In the genomic region with DNA sequence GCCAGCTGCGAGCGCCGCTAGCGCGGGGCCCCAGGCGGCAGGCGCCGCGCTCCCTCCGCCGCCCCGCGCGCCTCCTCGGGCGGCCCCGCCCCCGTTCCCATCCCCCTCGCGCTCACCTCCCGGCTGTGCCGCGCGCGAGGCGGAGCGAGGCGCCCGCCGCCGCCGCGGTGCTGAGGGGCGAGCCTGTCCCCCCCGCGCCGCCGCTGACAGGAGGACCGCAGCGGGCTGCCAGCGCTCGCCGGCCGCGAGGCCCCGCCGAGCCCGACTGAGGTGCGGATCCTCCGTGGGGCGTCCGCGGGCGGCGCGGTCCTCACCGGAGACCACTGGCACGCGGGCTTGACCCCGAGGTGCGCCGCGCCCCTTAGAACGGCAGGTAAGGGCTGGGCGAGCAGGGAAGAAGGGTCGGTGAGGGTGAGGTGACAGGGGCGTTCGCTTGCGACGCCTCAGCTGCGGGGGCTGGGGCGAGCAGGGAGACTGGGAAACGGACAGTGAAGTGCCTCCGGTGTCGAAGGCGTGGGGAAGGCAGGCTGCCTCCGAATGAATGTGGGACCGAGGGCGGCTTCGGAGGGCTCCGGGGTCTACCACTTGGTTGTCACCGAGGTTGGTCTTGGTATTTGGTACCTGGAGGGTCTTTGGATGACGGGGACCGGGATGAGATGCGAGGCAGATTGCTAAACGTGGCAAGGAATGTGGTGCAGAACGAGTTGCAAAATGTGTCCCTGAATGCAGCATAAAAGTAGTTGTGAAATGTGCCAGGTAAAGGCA, we compare ENCODE assay signal across 8 mouse cellular contexts. TPM values are rescaled to one million over a fixed set of nuclear protein-coding genes. Genes with fewer than 3 reads are reported as not detected.
DNase-seq lines count a peak whose midpoint lies in the region; ATAC-seq and TF ChIP-seq lines count a peak whose summit lies in the region.

Gene Tanc2, plus strand, starts transcription at position 110 of the 765 bp plus-strand sequence.

- H3K9ac ChIP-seq in embryonic facial prominence, embryonic 12.5 days: peak within 1 kb of the TSS; percentile 94
- H3K9ac ChIP-seq in limb, embryonic 14.5 days (ENCODE audit: low read depth, low read length, severe bottlenecking): peak within 1 kb of the TSS; percentile 83
- H3K9ac ChIP-seq in midbrain, embryonic 16.5 days (ENCODE audit: low read depth, low read length): peak within 1 kb of the TSS; percentile 100

- H3K4me1 ChIP-seq in embryonic facial prominence, embryonic 12.5 days: peaks cover 3% of the 10 kb centered on the region
- peaks cover 2% of the 10 kb centered on the region; the same call in 1 of the 2 replicates for H3K4me1 ChIP-seq in kidney, adult 2 months (ENCODE audit: control insufficient read depth, insufficient read depth, low read length)
- peaks cover 5% of the 10 kb centered on the region; the same call in 1 of the 2 replicates for H3K4me1 ChIP-seq in limb, embryonic 14.5 days (ENCODE audit: control insufficient read depth, insufficient read depth, low read length)
- peaks cover 3% of the 10 kb centered on the region for H3K4me1 ChIP-seq in midbrain, embryonic 16.5 days (ENCODE audit: control insufficient read depth, insufficient read depth, low read length)

- no peak for TF ChIP-seq CTCF in kidney, adult 2 months (conservative IDR thresholded peaks at IDR 0.05; ENCODE audit: insufficient read depth, insufficient read length, low read depth, low read length)

- H3K36me3 ChIP-seq in embryonic facial prominence, embryonic 12.5 days: no peaks in the 10 kb centered on the region
- H3K36me3 ChIP-seq in kidney, adult 2 months (ENCODE audit: control insufficient read depth, insufficient read depth, low read length): no peaks in the 10 kb centered on the region
- no peaks in the 10 kb centered on the region for H3K36me3 ChIP-seq in limb, embryonic 14.5 days (ENCODE audit: control insufficient read depth, insufficient read depth, low read length)
- H3K36me3 ChIP-seq in midbrain, embryonic 16.5 days (ENCODE audit: control insufficient read depth, insufficient read depth, low read length): no peaks in the 10 kb centered on the region

- H3K27me3 ChIP-seq in embryonic facial prominence, embryonic 12.5 days: no peaks in the 10 kb centered on the region
- no peaks in the 10 kb centered on the region for H3K27me3 ChIP-seq in kidney, adult 2 months (replicated peaks; ENCODE audit: control insufficient read depth, insufficient read depth, low read length)
- no peaks in the 10 kb centered on the region for H3K27me3 ChIP-seq in limb, embryonic 14.5 days (ENCODE audit: control insufficient read depth, insufficient read depth, low read length)
- H3K27me3 ChIP-seq in midbrain, embryonic 16.5 days (ENCODE audit: control insufficient read depth, insufficient read depth, low read depth, low read length): no peaks in the 10 kb centered on the region

- H3K9me3 ChIP-seq in embryonic facial prominence, embryonic 12.5 days: no peaks in the 10 kb centered on the region
- H3K9me3 ChIP-seq in limb, embryonic 14.5 days (ENCODE audit: control insufficient read depth, low read length): no peaks in the 10 kb centered on the region
- H3K9me3 ChIP-seq in midbrain, embryonic 16.5 days (replicated peaks; ENCODE audit: control insufficient read depth, low read length, poor library complexity, severe bottlenecking): no peaks in the 10 kb centered on the region

- peak; percentile 72 for DNase-seq in CD4-positive helper T cell, adult 2 months (ENCODE audit: low read depth, low spot score)
- DNase-seq in adrenal gland, adult 8-10 months: peak; percentile 19
- peak in 1 of 2 experiments; percentile 59 for DNase-seq in heart, adult 18-20 months
- peak; percentile 40 for DNase-seq in kidney, adult 2 months
- DNase-seq in limb, embryonic 14.5 days (ENCODE audit: low spot score): peak; percentile 50
- peak; percentile 71 for DNase-seq in thymus, postnatal 14 days

- no peak for TF ChIP-seq POLR2A in kidney, adult 2 months (IDR thresholded peaks at IDR 0.05; ENCODE audit: low read depth, low read length)
- no peak for TF ChIP-seq POLR2A in limb, embryonic 14.5 days (IDR thresholded peaks at IDR 0.05; ENCODE audit: borderline replicate concordance, extremely low read depth, insufficient read depth, insufficient read length)

- H3K4me3 ChIP-seq in embryonic facial prominence, embryonic 12.5 days: peak within 1 kb of the TSS; percentile 84
- peak within 1 kb of the TSS; percentile 96 for H3K4me3 ChIP-seq in kidney, adult 2 months (ENCODE audit: insufficient read depth, low read depth, low read length)
- peak within 1 kb of the TSS; percentile 88 for H3K4me3 ChIP-seq in limb, embryonic 14.5 days (replicated peaks; ENCODE audit: low read length)
- peak within 1 kb of the TSS; percentile 96 for H3K4me3 ChIP-seq in midbrain, embryonic 16.5 days (ENCODE audit: low read depth, low read length)

- H3K4me2 ChIP-seq in embryonic facial prominence, embryonic 12.5 days (replicated peaks): peak within 1 kb of the TSS; percentile 83
- peak within 1 kb of the TSS; percentile 86 for H3K4me2 ChIP-seq in limb, embryonic 14.5 days (replicated peaks; ENCODE audit: low read depth, low read length, severe bottlenecking)
- H3K4me2 ChIP-seq in midbrain, embryonic 16.5 days (ENCODE audit: low read length): peak within 1 kb of the TSS; percentile 63

- peak; percentile 81 for ATAC-seq in embryonic facial prominence, embryonic 12.5 days (ENCODE audit: insufficient number of reproducible peaks, insufficient read depth, low FRiP score, low TSS enrichment)
- peak; percentile 81 for ATAC-seq in limb, embryonic 14.5 days (ENCODE audit: low FRiP score, low read depth)
- ATAC-seq in midbrain, embryonic 16.5 days: peak; percentile 86

- H3K27ac ChIP-seq in embryonic facial prominence, embryonic 12.5 days: peak within 1 kb of the TSS; percentile 91
- H3K27ac ChIP-seq in kidney, adult 2 months (ENCODE audit: insufficient read depth, low read depth, low read length): peak within 1 kb of the TSS; percentile 92
- peak within 1 kb of the TSS; percentile 85 for H3K27ac ChIP-seq in limb, embryonic 14.5 days (replicated peaks; ENCODE audit: low read depth, low read length)
- peak within 1 kb of the TSS; percentile 97 for H3K27ac ChIP-seq in midbrain, embryonic 16.5 days (ENCODE audit: low read length)

- WGBS in embryonic facial prominence, embryonic 12.5 days: 0% methylated on average over 44 of the region's 87 CpGs
- WGBS in kidney, adult 2 months: 4% methylated on average over 87 of the region's 87 CpGs
- WGBS in limb, embryonic 14.5 days: under 1% methylated on average over 44 of the region's 87 CpGs
- under 1% methylated on average over 46 of the region's 87 CpGs for WGBS in midbrain, embryonic 16.5 days

RNA-seq across cellular contexts. Expression of gene Tanc2, which starts in this region (rescaled TPM):
- 10 to 100 TPM; 14.7 to 22.8 (median 18.6) TPM for total RNA-seq in adrenal gland, adult 8-10 months (2022)
- polyA plus RNA-seq in embryonic facial prominence, embryonic 12.5 days (2016; fragmentation: Nextera tagmentation; extraction: Ambion mirVana): 11.4 and 12.9 TPM in 2 replicates
- 10 to 100 TPM; 10.8 to 12.3 TPM for total RNA-seq in heart, adult 18-20 months (2021)
- polyA plus RNA-seq in kidney, adult 2 months (2012; rRNA removed): 19.0 and 20.5 TPM in 2 replicates
- 11.2 and 13.8 TPM in 2 replicates for polyA plus RNA-seq in limb, embryonic 14.5 days (2012; rRNA removed)
- polyA plus RNA-seq in limb, embryonic 14.5 days (2014; fragmentation: Nextera tagmentation; extraction: Ambion mirVana): 13.0 and 13.2 TPM in 2 replicates
- 44.9 and 45.8 TPM in 2 replicates for polyA plus RNA-seq in midbrain, embryonic 16.5 days (2015; fragmentation: Nextera tagmentation; extraction: Ambion mirVana)
